Comparison of ENCODE assay signal across 14 mouse cellular contexts in the genomic region with DNA sequence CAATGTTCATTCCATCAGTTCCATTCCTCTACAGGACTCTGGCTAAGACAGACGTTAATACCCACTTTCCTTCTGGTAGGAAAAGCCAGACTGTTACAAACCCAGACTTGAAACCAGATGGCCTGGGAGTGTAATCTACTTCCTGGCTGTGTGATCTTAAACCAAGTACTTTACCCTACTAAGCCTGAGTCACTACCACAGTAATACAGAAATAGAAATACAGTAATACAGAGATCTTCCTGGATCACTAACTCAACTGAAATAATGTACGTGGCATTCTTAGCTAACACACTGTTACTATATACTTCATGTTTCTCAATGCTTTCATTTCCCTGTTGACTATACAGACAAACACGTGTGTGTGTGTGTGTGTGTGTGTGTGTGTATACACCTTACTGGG.
DNase-seq lines count a peak whose midpoint lies in the region; ATAC-seq lines count a peak whose summit lies in the region.
"Had no signal": no experiment of that assay in that cellular context is flagged by ENCODE, and none has a peak within 500 bp of the region (broad histone marks: within the 10 kb centered on the region; RNA-seq: fewer than 3 reads in every experiment).

No protein-coding gene starts in this region.

- no peak for ATAC-seq in kidney, embryonic 15.5 days (replicated peaks; ENCODE audit: low FRiP score)
- peak; percentile 86 for ATAC-seq in granulocyte monocyte progenitor cell, adult 5-6 weeks (replicated peaks; ENCODE audit: poor library complexity, severe bottlenecking)
- ATAC-seq in monocyte, adult 5-6 weeks (replicated peaks; ENCODE audit: insufficient number of reproducible peaks, low FRiP score, low TSS enrichment, poor library complexity, severe bottlenecking), result peak; percentile 76
- ATAC-seq: CD4-positive, CD25-positive, alpha-beta regulatory T cell, adult 4 months had no signal

- H3K4me3 ChIP-seq in kidney, embryonic 15.5 days (replicated peaks), result no peak overlapping the region
- H3K4me3 ChIP-seq: forebrain, embryonic 10.5 days; limb, embryonic 15.5 days; neural tube, embryonic 13.5 days had no signal

- H3K27ac ChIP-seq in kidney, embryonic 15.5 days, result peak overlapping the region; percentile 66
- H3K27ac ChIP-seq: forebrain, embryonic 10.5 days; limb, embryonic 15.5 days; neural tube, embryonic 13.5 days had no signal

- no peak overlapping the region for H3K9ac ChIP-seq in kidney, embryonic 15.5 days
- H3K9ac ChIP-seq: limb, embryonic 15.5 days; neural tube, embryonic 13.5 days had no signal

- 65% methylated on average over 3 of the region's 3 CpGs for whole genome bisulfite sequencing in kidney, embryonic 15.5 days

- no peaks in the 10 kb centered on the region for H3K36me3 ChIP-seq in kidney, embryonic 15.5 days
- H3K36me3 ChIP-seq: forebrain, embryonic 10.5 days; limb, embryonic 15.5 days; neural tube, embryonic 13.5 days had no signal

- no peak overlapping the region for H3K4me2 ChIP-seq in kidney, embryonic 15.5 days
- H3K4me2 ChIP-seq: limb, embryonic 15.5 days; neural tube, embryonic 13.5 days had no signal

- DNase-seq in kidney, postnatal 14 days, result no peak
- peak; percentile 76 for DNase-seq in A20 (ENCODE audit: low read depth, low spot score)
- DNase-seq in spleen, adult 12 weeks (ENCODE audit: low spot score), result no peak
- no peak for DNase-seq in layer of hippocampus, adult 8-10 months (ENCODE audit: low spot score in 2 of 2)
- no peak for DNase-seq in kidney, postnatal 4 days
- DNase-seq: gastrocnemius, postnatal 10 days; right cerebral cortex, postnatal 25 days had no signal

- H3K9me3 ChIP-seq in kidney, embryonic 15.5 days (replicated peaks), result no peaks in the 10 kb centered on the region
- H3K9me3 ChIP-seq: forebrain, embryonic 10.5 days; limb, embryonic 15.5 days; neural tube, embryonic 13.5 days had no signal

- H3K27me3 ChIP-seq in kidney, embryonic 15.5 days, result no peaks in the 10 kb centered on the region
- H3K27me3 ChIP-seq: limb, embryonic 15.5 days; neural tube, embryonic 13.5 days had no signal

- H3K4me1 ChIP-seq in kidney, embryonic 15.5 days, result peaks cover 6% of the 10 kb centered on the region; the same call in 1 of the 2 replicates
